Mouse (Mus musculus) effector memory CD4-positive, alpha-beta T cell, adult 5 months (primary cell): ENCODE results near the gene Rcbtb2. TPM values are rescaled to one million over a fixed set of nuclear protein-coding genes. Genes with fewer than 3 reads are reported as not detected.

Experiments used
- polyA plus RNA-seq: library from polyadenylated mRNA; unstranded; fragments of 100-300 nt; shearing (Covaris generic); gene quantifications from one replicate; pipeline ENCODE4 v1.2.1, GENCODE M21; 2017

Rcbtb2 gene
- polyA plus RNA-seq = 71.5 TPM

DNA sequence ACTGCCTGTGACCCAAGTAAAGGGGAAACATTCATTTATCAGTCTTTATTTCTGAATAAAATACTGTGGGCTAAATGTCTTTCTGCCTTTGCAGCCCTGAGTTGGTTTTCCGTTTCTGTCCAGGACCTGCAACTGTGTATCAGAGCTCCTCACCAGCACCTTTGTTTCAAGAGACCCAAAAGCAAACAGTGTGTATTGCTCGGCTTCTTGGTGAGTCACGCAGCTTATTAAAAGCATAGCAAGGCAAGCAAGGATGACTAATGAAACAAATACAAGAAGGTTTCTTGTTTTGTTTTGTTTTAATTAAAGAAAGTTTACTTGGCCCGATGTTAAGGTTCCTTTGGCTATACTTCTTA lies at the start of gene Rcbtb2:
Rcbtb2 (plus strand) TSS at position 115 of the 356 bp plus-strand sequence.

DNA sequence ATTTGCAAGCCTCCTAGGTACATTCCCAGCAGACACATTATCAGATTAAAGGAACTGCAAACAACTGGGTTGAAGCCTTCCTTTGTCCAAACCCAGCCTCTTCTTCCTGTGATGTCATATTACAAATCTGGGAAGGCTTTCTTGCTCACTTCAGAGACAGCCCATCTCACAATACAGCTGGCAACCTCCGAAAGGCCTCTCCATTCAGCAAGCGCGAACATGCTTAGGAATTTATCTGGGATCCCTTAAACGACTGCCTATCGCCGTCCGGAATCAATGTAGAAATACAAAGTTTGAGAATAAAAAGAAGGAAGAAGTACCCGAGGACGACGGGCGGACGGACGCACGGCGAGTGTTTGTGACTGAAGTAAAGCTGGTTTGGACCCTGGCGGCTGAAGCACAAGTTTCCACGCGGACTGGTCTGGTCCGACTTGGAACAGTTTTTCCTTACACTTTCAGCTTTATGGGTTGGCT lies 115.0 kb downstream of the Rcbtb2 start, which contains the start of gene Lpar6:
Lpar6 (plus strand) TSS at position 48 of the 474 bp plus-strand sequence.

Other genes starting within 250 kb of the Rcbtb2 start
- 52.1 TPM for gene Cysltr2, start 73.9 kb upstream of the Rcbtb2 start, polyA plus RNA-seq
- gene Lpar6, start 114.9 kb downstream of the Rcbtb2 start, polyA plus RNA-seq = 12.9 TPM
- 70.8 TPM for gene Rb1, start 202.8 kb downstream of the Rcbtb2 start, polyA plus RNA-seq